Mouse (Mus musculus): ENCODE measurements around the gene Cd300ld4. TPM values are rescaled to one million over a fixed set of nuclear protein-coding genes. Genes with fewer than 3 reads are reported as not detected.

Cd300ld4 gene
- total RNA-seq, 2 experiments from 2014 or later = 0.74 TPM; not detected in 1

DNA sequence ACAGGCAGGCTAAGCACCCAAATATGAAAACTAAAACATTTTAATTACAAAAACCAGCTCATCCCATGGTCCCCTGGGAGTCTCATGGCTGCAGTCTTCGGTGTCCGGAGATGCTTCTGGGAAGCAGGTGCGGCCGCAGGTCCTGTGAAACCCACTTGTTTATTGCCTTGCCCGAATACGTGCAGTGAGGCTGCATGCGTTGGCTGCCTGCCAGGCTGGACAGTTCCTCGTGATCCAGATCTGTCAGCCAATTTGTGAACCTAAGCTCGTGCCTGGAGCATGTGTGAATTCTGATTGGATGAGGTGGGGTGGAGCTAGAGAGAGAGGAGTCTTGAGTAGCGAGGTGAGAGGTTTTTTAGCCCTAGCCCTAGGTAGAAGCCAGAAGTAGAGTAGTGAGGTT lies 54.1 kb downstream of the Cd300ld4 start:
- no peak for DNase-seq (ENCODE audit: low spot score in 2 of 2)

Other genes with a start within 250 kb of the Cd300ld4 start
- gene Btbd17, start 231.1 kb downstream of the Cd300ld4 start, total RNA-seq (2021) = not detected
- gene Gpr142, start 228.1 kb downstream of the Cd300ld4 start, total RNA-seq (2021) = not detected
- 1 to 10 TPM; 2.5 to 4.6 TPM for gene Gprc5c, start 175.9 kb downstream of the Cd300ld4 start, total RNA-seq (2021)
- 1 to 10 TPM; 1.3 to 3.3 TPM for gene Cd300a, start 137.0 kb downstream of the Cd300ld4 start, total RNA-seq (2021)
- under 1 TPM; 0.40 to 0.80 TPM for gene Cd300lb, start 92.6 kb downstream of the Cd300ld4 start, total RNA-seq (2021)
- not detected for gene Cd300c, start 57.9 kb downstream of the Cd300ld4 start, total RNA-seq (2021)
- gene Cd300ld, start 37.1 kb downstream of the Cd300ld4 start, total RNA-seq (2021) = 1 to 10 TPM; 1.1 to 2.5 TPM
- gene Cd300c2, start 25.1 kb downstream of the Cd300ld4 start, total RNA-seq (2021) = 1 to 10 TPM; 5.3 to 8.6 TPM
- gene Cd300ld2, start 10.8 kb downstream of the Cd300ld4 start, total RNA-seq (2021) = not detected
- gene Cd300ld5, start 10.8 kb upstream of the Cd300ld4 start, total RNA-seq (2021) = 10 to 100 TPM in 1 of 2 experiments, 1 to 10 TPM in 1; 3.4 to 10.9 TPM
- gene Cd300ld3, start 21.4 kb upstream of the Cd300ld4 start, total RNA-seq (2021) = 10 to 100 TPM in 1 of 2 experiments, 1 to 10 TPM in 1; 8.6 to 10.5 TPM
- under 1 TPM; 0.46 to 0.64 TPM for gene Cd300e, start 35.2 kb upstream of the Cd300ld4 start, total RNA-seq (2021)
- 1 to 10 TPM in 1 of 2 experiments, under 1 TPM in 1; 0.76 to 1.3 TPM for gene Rab37, start 64.4 kb upstream of the Cd300ld4 start, total RNA-seq (2021)
- 1 to 10 TPM; 1.3 to 2.5 TPM for gene Cd300lf, start 107.0 kb upstream of the Cd300ld4 start, total RNA-seq (2021)
- 10 to 100 TPM; 17.2 to 19.3 TPM for gene Slc9a3r1, start 136.3 kb upstream of the Cd300ld4 start, total RNA-seq (2021)
- 10 to 100 TPM; 20.3 to 20.7 TPM for gene Tmem104, start 160.5 kb upstream of the Cd300ld4 start, total RNA-seq (2021)
- 10 to 100 TPM; 26.2 to 27.6 TPM for gene Nat9, start 160.8 kb upstream of the Cd300ld4 start, total RNA-seq (2021)
- 10 to 100 TPM in 1 of 2 experiments, 1 to 10 TPM in 1; 2.2 to 10.6 TPM for gene Grin2c, start 240.2 kb upstream of the Cd300ld4 start, total RNA-seq (2021)

All from adrenal gland, adult 18-20 months (tissue).